Mouse (Mus musculus): ENCODE results near the gene Mcf2l.

- no peak for TF ChIP-seq POLR2A (IDR thresholded peaks at IDR 0.05; ENCODE audit: extremely low read depth, insufficient read depth, low read length)
- TF ChIP-seq CTCF (IDR thresholded peaks at IDR 0.05; ENCODE audit: extremely low read depth, insufficient read depth, low read length) = no peak
These were observed 29.2 kb upstream of the Mcf2l start for GRCm38 (mm10) chr8:12844347-12844950.

Data from cortical plate, adult 2 months (tissue).